8 mouse cellular contexts compared by ENCODE assay signal in the genomic region with DNA sequence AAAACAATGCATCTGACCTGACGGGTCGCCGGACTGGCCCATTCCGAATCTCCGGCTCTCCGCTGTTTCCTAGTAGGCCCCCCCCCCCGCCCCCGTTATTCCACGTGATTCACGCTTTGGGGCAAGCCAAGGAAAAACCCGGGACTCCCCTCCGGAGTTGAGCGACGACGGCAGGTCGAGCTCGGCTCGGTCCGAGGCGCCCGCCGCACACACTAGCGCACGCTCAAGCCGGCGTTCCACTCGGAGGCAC.
DNase-seq lines count a peak whose midpoint lies in the region; ATAC-seq and TF ChIP-seq lines count a peak whose summit lies in the region.

No protein-coding gene starts in this region.

- TF ChIP-seq CTCF in kidney, adult 2 months (conservative IDR thresholded peaks at IDR 0.05; ENCODE audit: insufficient read depth, insufficient read length, low read depth, low read length), result no peak
- no peak for TF ChIP-seq CTCF in MEL (IDR thresholded peaks at IDR 0.05 in 2 of 3, conservative IDR thresholded peaks at IDR 0.05 in 1 of 3; ENCODE audit: control insufficient read depth in 1 of 3, insufficient read depth in 1 of 3, low read depth in 2 of 3, low read length in 3 of 3, poor library complexity in 1 of 3, severe bottlenecking in 1 of 3)
- no peak for TF ChIP-seq CTCF in forebrain, postnatal 0 days (IDR thresholded peaks at IDR 0.05; ENCODE audit: low read depth)

- no peak for DNase-seq in kidney, adult 2 months
- no peak for DNase-seq in kidney, adult 8-10 months
- no peak for DNase-seq in MEL (ENCODE audit: low read depth, low spot score)
- no peak for DNase-seq in forebrain, postnatal 0 days
- no peak for DNase-seq in c-Kit-positive CD71-positive TER-119-positive erythroid progenitor cells, embryonic 14.5 days (ENCODE audit: low spot score)
- DNase-seq in adrenal gland, postnatal 10 days, result no peak
- DNase-seq in urinary bladder, postnatal 36 days (ENCODE audit: low spot score in 2 of 2), result no peak

- TF ChIP-seq EP300 in MEL (IDR thresholded peaks at IDR 0.05; ENCODE audit: low read depth in 1 of 2, low read length in 2 of 2), result no peak

- no peaks in the 10 kb centered on the region for H3K27me3 ChIP-seq in kidney, adult 2 months (replicated peaks; ENCODE audit: control insufficient read depth, insufficient read depth, low read length)
- H3K27me3 ChIP-seq in MEL (ENCODE audit: control insufficient read depth in 1 of 2, insufficient read depth in 2 of 2, low read length in 2 of 2), result no peaks in the 10 kb centered on the region
- 0 out of 2 replicates have a peak, but pooled peaks cover 2% of the 10 kb centered on the region for H3K27me3 ChIP-seq in forebrain, postnatal 0 days (ENCODE audit: insufficient read depth, low read length)
- H3K27me3 ChIP-seq in midbrain, embryonic 12.5 days, result peaks cover 97% of the 10 kb centered on the region

- H3K4me1 ChIP-seq in kidney, adult 2 months (ENCODE audit: control insufficient read depth, insufficient read depth, low read length), result peaks cover 9% of the 10 kb centered on the region; the same call in 1 of the 2 replicates
- H3K4me1 ChIP-seq in MEL (ENCODE audit: control insufficient read depth in 1 of 2, insufficient read depth in 2 of 2, low read length in 2 of 2), result peaks cover 4 to 21% of the 10 kb centered on the region in 2 experiments; a peak in 3 of 4 replicates
- H3K4me1 ChIP-seq in forebrain, postnatal 0 days (ENCODE audit: insufficient read depth), result no peaks in the 10 kb centered on the region
- peaks cover 41% of the 10 kb centered on the region for H3K4me1 ChIP-seq in midbrain, embryonic 12.5 days

- H3K9me3 ChIP-seq in MEL (replicated peaks; ENCODE audit: insufficient read depth, low read length), result no peaks in the 10 kb centered on the region
- H3K9me3 ChIP-seq in forebrain, postnatal 0 days (ENCODE audit: low read length), result no peaks in the 10 kb centered on the region
- H3K9me3 ChIP-seq in midbrain, embryonic 12.5 days, result no peaks in the 10 kb centered on the region

- under 1% methylated on average over 25 of the region's 27 CpGs for WGBS in kidney, adult 2 months
- WGBS in forebrain, postnatal 0 days, result 7% methylated on average over 21 of the region's 27 CpGs
- 9% methylated on average over 12 of the region's 27 CpGs for WGBS in midbrain, embryonic 12.5 days

- H3K79me2 ChIP-seq in MEL (ENCODE audit: control insufficient read depth, insufficient read depth, low read length, poor library complexity), result peaks cover 61% of the 10 kb centered on the region

- no peak for TF ChIP-seq POLR2A in kidney, adult 2 months (IDR thresholded peaks at IDR 0.05; ENCODE audit: low read depth, low read length)
- no peak for TF ChIP-seq POLR2A in MEL (IDR thresholded peaks at IDR 0.05; ENCODE audit: control insufficient read depth in 1 of 2, insufficient read depth in 1 of 2, low read depth in 1 of 2, low read length in 2 of 2, poor library complexity in 1 of 2)

- ATAC-seq in forebrain, postnatal 0 days, result peak; percentile 2; the same call in 1 of the 2 replicates
- ATAC-seq in midbrain, embryonic 12.5 days (ENCODE audit: low FRiP score, low read depth), result no peak

- no peak for TF ChIP-seq RAD21 in MEL (IDR thresholded peaks at IDR 0.05; ENCODE audit: low read depth, low read length)

- no peaks in the 10 kb centered on the region for H3K36me3 ChIP-seq in kidney, adult 2 months (ENCODE audit: control insufficient read depth, insufficient read depth, low read length)
- H3K36me3 ChIP-seq in MEL (ENCODE audit: control insufficient read depth in 1 of 2, insufficient read depth in 2 of 2, low read length in 2 of 2), result peaks cover 0 to 10% of the 10 kb centered on the region in 2 experiments; a peak in 2 of 4 replicates
- H3K36me3 ChIP-seq in forebrain, postnatal 0 days (ENCODE audit: insufficient read depth), result no peaks in the 10 kb centered on the region
- no peaks in the 10 kb centered on the region for H3K36me3 ChIP-seq in midbrain, embryonic 12.5 days

- peak overlapping the region; percentile 68 for H3K4me2 ChIP-seq in forebrain, postnatal 0 days (ENCODE audit: low read depth)
- peak overlapping the region; percentile 61 for H3K4me2 ChIP-seq in midbrain, embryonic 12.5 days (replicated peaks)

- H3K9ac ChIP-seq in MEL (ENCODE audit: control insufficient read depth, low read depth, low read length, poor library complexity, severe bottlenecking), result peak overlapping the region; percentile 95
- H3K9ac ChIP-seq in forebrain, postnatal 0 days, result peak overlapping the region; percentile 58
- peak overlapping the region; percentile 86 for H3K9ac ChIP-seq in midbrain, embryonic 12.5 days (replicated peaks)

- peak overlapping the region; percentile 93 for H3K4me3 ChIP-seq in kidney, adult 2 months (ENCODE audit: insufficient read depth, low read depth, low read length)
- peak overlapping the region; percentile 81 to 92 for H3K4me3 ChIP-seq in MEL (ENCODE audit: control insufficient read depth in 1 of 2, insufficient read depth in 1 of 2, low read depth in 2 of 2, low read length in 2 of 2)
- peak overlapping the region; percentile 52 for H3K4me3 ChIP-seq in forebrain, postnatal 0 days (ENCODE audit: low read depth, low read length)
- peak overlapping the region; percentile 67 for H3K4me3 ChIP-seq in midbrain, embryonic 12.5 days

- H3K27ac ChIP-seq in kidney, adult 2 months (ENCODE audit: insufficient read depth, low read depth, low read length), result no peak overlapping the region
- H3K27ac ChIP-seq in MEL (ENCODE audit: control insufficient read depth, low read depth, low read length), result peak overlapping the region; percentile 69
- peak overlapping the region; percentile 84 for H3K27ac ChIP-seq in forebrain, postnatal 0 days (ENCODE audit: low read depth, low read length)
- H3K27ac ChIP-seq in midbrain, embryonic 12.5 days (replicated peaks), result peak overlapping the region; percentile 95

TF ChIP-seq in MEL, 35 proteins besides CTCF, POLR2A, EP300 and RAD21:
- TF ChIP-seq ELF1 (IDR thresholded peaks at IDR 0.05; ENCODE audit: low read depth, low read length), result no peak
- 0 out of 2 replicates have a peak, but pooled peaks have one; percentile 35 for TF ChIP-seq USF1 (IDR thresholded peaks at IDR 0.05; ENCODE audit: low read depth, low read length)
